Mouse (Mus musculus) stomach, embryonic 14.5 days (tissue): Measurements from ENCODE around the gene Cenpu. TPM values are rescaled to one million over a fixed set of nuclear protein-coding genes. Genes with fewer than 3 reads are reported as not detected.

Source experiments
- ATAC-seq: fragments of 200-750 bp; cut with Nextera tagmentation; 2 replicates; pipeline ENCODE4 v1.8.0; 2017; ENCODE audit warnings: low read depth, moderate TSS enrichment; ENCODE audit not compliant: insufficient number of reproducible peaks, insufficient read depth, low FRiP score
- H3K27ac ChIP-seq: fragments of 300-500 bp; sonication (generic); 2 replicates; pipeline ENCODE4 v1.5.1; 2014; ENCODE audit warnings: mild to moderate bottlenecking, low read length, moderate library complexity, mixed read lengths
- H3K27me3 ChIP-seq: fragments of 300-500 bp; sonication (generic); 2 replicates; pipeline ENCODE4 v1.6.1; 2014; ENCODE audit warnings: low read length, control low read depth, mixed read lengths; ENCODE audit not compliant: control insufficient read depth, insufficient read depth
- H3K36me3 ChIP-seq: fragments of 300-500 bp; sonication (generic); 2 replicates; pipeline ENCODE4 v1.6.1; 2014; ENCODE audit warnings: mild to moderate bottlenecking, control low read depth, low read length, moderate library complexity, mixed read lengths; ENCODE audit not compliant: control insufficient read depth, insufficient read depth
- H3K4me1 ChIP-seq: fragments of 300-500 bp; sonication (generic); 2 replicates; pipeline ENCODE4 v1.6.1; 2014; ENCODE audit warnings: low read length, control low read depth, mixed read lengths; ENCODE audit not compliant: control insufficient read depth, insufficient read depth
- H3K4me2 ChIP-seq: fragments of 300-500 bp; sonication (generic); replicated peaks from 2 replicates; pipeline ENCODE4 v1.6.1; 2014; ENCODE audit warnings: low read depth, low read length, control low read depth
- H3K4me3 ChIP-seq: fragments of 300-500 bp; sonication (generic); 2 replicates; pipeline ENCODE4 v1.5.1; 2014; ENCODE audit warnings: low read depth, low read length, control low read depth
- H3K9ac ChIP-seq: fragments of 300-500 bp; sonication (generic); replicated peaks from 2 replicates; pipeline ENCODE4 v1.6.1; 2014; ENCODE audit warnings: low read depth, mild to moderate bottlenecking, control low read depth, low read length, moderate library complexity, mixed read lengths
- H3K9me3 ChIP-seq: fragments of 300-500 bp; sonication (generic); 2 replicates; pipeline ENCODE4 v1.6.1; 2016; ENCODE audit warnings: low read depth, low read length, control low read depth; ENCODE audit not compliant: control insufficient read depth
- whole genome bisulfite sequencing: fragments of 180-500 bp; shearing (Covaris S2); extraction: QIAGEN DNeasy Blood & Tissue Kit; methylation state at CpG from one replicate; pipeline ENCODE4 v1.1.7; 2014; 5-methylcytosine and 5-hydroxymethylcytosine counted together
- polyA plus RNA-seq: library from polyadenylated mRNA; unstranded; fragments of >200 nt; fragmentation: Nextera tagmentation; extraction: Ambion mirVana; gene quantifications from 2 replicates; pipeline ENCODE4 v1.2.1, GENCODE M21; 2014

The Cenpu gene
- polyA plus RNA-seq, 1 experiment from 2014 or later = 14.4 TPM

- Histone ChIP-seq H3K36me3 (no peaks in the 10 kb centered on the region), H3K4me2 (no peak overlapping the region), H3K4me1 (peaks cover 9% of the 10 kb centered on the region), H3K27me3 (no peaks in the 10 kb centered on the region), H3K9ac (no peak overlapping the region), H3K27ac (no peak overlapping the region), H3K4me3 (no peak overlapping the region), H3K9me3 (no peaks in the 10 kb centered on the region)
- 24% methylated on average over 1 of the region's 1 CpGs for WGBS
- ATAC-seq = no peak
Observed at GRCm38 (mm10) chr8:46625166-46625565, 73.3 kb downstream of the Cenpu start.

GRCm38 (mm10) chr8:46626642-46627041 is 74.8 kb downstream of the Cenpu start:
- H3K4me1 ChIP-seq = peaks cover 9% of the 10 kb centered on the region
- peaks cover 5% of the 10 kb centered on the region for H3K36me3 ChIP-seq
- no peak overlapping the region for H3K9ac ChIP-seq
- H3K27me3 ChIP-seq = no peaks in the 10 kb centered on the region
- WGBS = 97% methylated on average over 5 of the region's 5 CpGs
- H3K9me3 ChIP-seq = no peaks in the 10 kb centered on the region
- H3K4me2 ChIP-seq = no peak overlapping the region
- no peak for ATAC-seq
- H3K4me3 ChIP-seq = no peak overlapping the region
- no peak overlapping the region for H3K27ac ChIP-seq

- Histone ChIP-seq H3K4me3 (no peak overlapping the region), H3K27ac (no peak overlapping the region), H3K9ac (no peak overlapping the region), H3K27me3 (no peaks in the 10 kb centered on the region), H3K4me1 (peaks cover 9% of the 10 kb centered on the region), H3K36me3 (peaks cover 15% of the 10 kb centered on the region), H3K4me2 (no peak overlapping the region), H3K9me3 (no peaks in the 10 kb centered on the region)
- WGBS = 78% methylated on average over 7 of the region's 7 CpGs
- no peak for ATAC-seq
Observed at GRCm38 (mm10) chr8:46627881-46628280, 76.1 kb downstream of the Cenpu start.

- Histone ChIP-seq H3K4me3 (no peak overlapping the region), H3K4me1 (peaks cover 9% of the 10 kb centered on the region), H3K27ac (no peak overlapping the region), H3K9ac (no peak overlapping the region), H3K36me3 (peaks cover 22% of the 10 kb centered on the region), H3K27me3 (no peaks in the 10 kb centered on the region), H3K4me2 (no peak overlapping the region), H3K9me3 (no peaks in the 10 kb centered on the region)
- no peak for ATAC-seq
- 96% methylated on average over 1 of the region's 1 CpGs for WGBS
Observed at GRCm38 (mm10) chr8:46628645-46629044, 76.8 kb downstream of the Cenpu start.

Other genes with a start within 250 kb of the Cenpu start
- gene Acsl1, start 81.0 kb upstream of the Cenpu start, polyA plus RNA-seq = 17.8 and 18.8 TPM in 2 replicates
- 15.5 and 15.8 TPM in 2 replicates for gene Primpol, start 65.2 kb downstream of the Cenpu start, polyA plus RNA-seq
- 53.9 and 56.0 TPM in 2 replicates for gene Casp3, start 65.3 kb downstream of the Cenpu start, polyA plus RNA-seq
- 23.2 and 24.7 TPM in 2 replicates for gene Irf2, start 187.7 kb downstream of the Cenpu start, polyA plus RNA-seq